Mouse (Mus musculus) 416B (cell line): ENCODE results near the gene Zeb2.

Experiments
- DNase-seq: peaks from one replicate; pipeline ENCODE4 v3.0.0; 2011; ENCODE audit warnings: low read depth

The Zeb2 gene

GRCm38 (mm10) chr2:45096638-45097247 is 20.5 kb downstream of the Zeb2 start:
- no peak for DNase-seq

GRCm38 (mm10) chr2:45095825-45096224 is 21.4 kb downstream of the Zeb2 start:
- DNase-seq: no peak

- DNase-seq: no peak
Measured at GRCm38 (mm10) chr2:45094371-45094967, 22.7 kb downstream of the Zeb2 start.

GRCm38 (mm10) chr2:45093479-45093878 is 23.7 kb downstream of the Zeb2 start:
- peak; percentile 52 for DNase-seq

GRCm38 (mm10) chr2:45092654-45093053 is 24.5 kb downstream of the Zeb2 start:
- DNase-seq: no peak

- DNase-seq: no peak
Measured at GRCm38 (mm10) chr2:45090529-45091297, 26.5 kb downstream of the Zeb2 start.

- DNase-seq: no peak
Measured at GRCm38 (mm10) chr2:45089251-45089530, 28.0 kb downstream of the Zeb2 start.

GRCm38 (mm10) chr2:45088435-45089250 is 28.6 kb downstream of the Zeb2 start:
- DNase-seq: no peak

GRCm38 (mm10) chr2:45087208-45087607 is 30.0 kb downstream of the Zeb2 start:
- no peak for DNase-seq

GRCm38 (mm10) chr2:45085653-45086052 is 31.5 kb downstream of the Zeb2 start:
- DNase-seq: peak; percentile 58

- DNase-seq: no peak
Measured at GRCm38 (mm10) chr2:45083042-45083441, 34.2 kb downstream of the Zeb2 start.

GRCm38 (mm10) chr2:45081559-45081958 is 35.6 kb downstream of the Zeb2 start:
- DNase-seq: no peak

GRCm38 (mm10) chr2:45077938-45078487 is 39.2 kb downstream of the Zeb2 start:
- DNase-seq: no peak

- no peak for DNase-seq
Measured at GRCm38 (mm10) chr2:45077383-45077782, 39.8 kb downstream of the Zeb2 start.

GRCm38 (mm10) chr2:45073025-45073424 is 44.2 kb downstream of the Zeb2 start:
- no peak for DNase-seq

- DNase-seq: no peak
Measured at GRCm38 (mm10) chr2:45071296-45071695, 45.9 kb downstream of the Zeb2 start.

- DNase-seq: no peak
Measured at GRCm38 (mm10) chr2:45070612-45071276, 46.5 kb downstream of the Zeb2 start.

GRCm38 (mm10) chr2:45068792-45069550 is 48.2 kb downstream of the Zeb2 start:
- no peak for DNase-seq

- DNase-seq: no peak
Measured at GRCm38 (mm10) chr2:45067116-45067515, 50.1 kb downstream of the Zeb2 start.

- DNase-seq: no peak
Measured at GRCm38 (mm10) chr2:45063300-45063890, 53.8 kb downstream of the Zeb2 start.

- no peak for DNase-seq
Measured at GRCm38 (mm10) chr2:45062136-45062535, 55.1 kb downstream of the Zeb2 start.
